Mouse (Mus musculus) myocyte (in vitro differentiated cells): Measurements from ENCODE around the gene Epb41.

Experiments used
- CEBPB ChIP-seq: IDR thresholded peaks from 2 replicates; pipeline ENCODE4 v1.6.1; 2011; ENCODE audit warnings: mild to moderate bottlenecking, moderate library complexity; ENCODE audit not compliant: poor library complexity, insufficient read depth, severe bottlenecking
- E2F4 ChIP-seq: IDR thresholded peaks from one replicate; pipeline ENCODE4 v1.6.1; 2011; ENCODE audit warnings: mild to moderate bottlenecking, control low read depth, moderate library complexity; ENCODE audit not compliant: insufficient read depth
- MAX ChIP-seq: IDR thresholded peaks from one replicate; pipeline ENCODE4 v1.6.1; 2011; ENCODE audit warnings: low read depth, mild to moderate bottlenecking, control low read depth
- MYOD1 ChIP-seq, 3 experiments: IDR thresholded peaks; one replicate each; pipeline ENCODE4 v1.6.1; 2011; ENCODE audit warnings: control low read depth in 2 of 3, low read depth in 2 of 3, mild to moderate bottlenecking in 2 of 3, moderate library complexity in 1 of 3; ENCODE audit not compliant: insufficient read length in 2 of 3, control insufficient read depth in 1 of 3
- MYOG ChIP-seq, 3 experiments: IDR thresholded peaks; one replicate each; pipeline ENCODE4 v1.6.1; 2011; ENCODE audit warnings: control low read depth in 2 of 3, low read depth in 2 of 3, mild to moderate bottlenecking in 2 of 3; ENCODE audit not compliant: insufficient read length in 2 of 3, control insufficient read depth in 1 of 3, insufficient read depth in 1 of 3
- POLR2A ChIP-seq: IDR thresholded peaks from one replicate; pipeline ENCODE4 v1.6.1; 2011; ENCODE audit warnings: low read depth, mild to moderate bottlenecking, control low read depth, moderate library complexity; ENCODE audit not compliant: insufficient read length
- POLR2AphosphoS2 ChIP-seq: IDR thresholded peaks from one replicate; pipeline ENCODE4 v1.6.1; 2011; ENCODE audit warnings: low read depth, control low read depth; ENCODE audit not compliant: insufficient read length
- REST ChIP-seq: IDR thresholded peaks from one replicate; pipeline ENCODE4 v1.6.1; 2011; ENCODE audit warnings: mild to moderate bottlenecking, control low read depth, moderate library complexity; ENCODE audit not compliant: insufficient read depth, insufficient read length
- SRF ChIP-seq: IDR thresholded peaks from one replicate; pipeline ENCODE4 v1.6.1; 2011; ENCODE audit warnings: low read depth; ENCODE audit not compliant: control insufficient read depth, insufficient read length
- TCF12 ChIP-seq: IDR thresholded peaks from one replicate; pipeline ENCODE4 v1.6.1; 2011; ENCODE audit warnings: mild to moderate bottlenecking, control low read depth; ENCODE audit not compliant: poor library complexity, insufficient read depth, severe bottlenecking
- TCF3 ChIP-seq: IDR thresholded peaks from one replicate; pipeline ENCODE4 v1.6.1; 2011; ENCODE audit warnings: low read depth, control low read depth; ENCODE audit not compliant: insufficient read length
- USF1 ChIP-seq: IDR thresholded peaks from one replicate; pipeline ENCODE4 v1.6.1; 2011; ENCODE audit warnings: low read depth, mild to moderate bottlenecking, control low read depth, moderate library complexity

- no peak for TF ChIP-seq POLR2A
- no peak for TF ChIP-seq CEBPB
- no peak for TF ChIP-seq SRF
- no peak for TF ChIP-seq POLR2AphosphoS2
- TF ChIP-seq MYOD1 (IDR thresholded peaks at IDR 0.05; ENCODE audit: control insufficient read depth in 1 of 3, insufficient read length in 2 of 3, low read depth in 2 of 3): no peak
- no peak for TF ChIP-seq USF1
- no peak for TF ChIP-seq MAX
- no peak for TF ChIP-seq TCF12
- no peak for TF ChIP-seq MYOG (IDR thresholded peaks at IDR 0.05; ENCODE audit: control insufficient read depth in 1 of 3, insufficient read depth in 1 of 3, insufficient read length in 2 of 3, low read depth in 2 of 3)
- no peak for TF ChIP-seq E2F4
- TF ChIP-seq REST: no peak
- TF ChIP-seq TCF3: no peak
Observed at GRCm38 (mm10) chr4:132095043-132095442, 19.9 kb upstream of the Epb41 start.
